Mouse (Mus musculus) liver, embryonic 14.5 days (tissue): ENCODE measurements around the gene Dusp1.

ENCODE experiments used
- CTCF ChIP-seq: IDR thresholded peaks from 2 replicates; pipeline ENCODE4 v1.5.1; 2016; ENCODE audit warnings: antibody characterized with exemption, low read depth, control low read depth
- EP300 ChIP-seq: IDR thresholded peaks from 2 replicates; pipeline ENCODE4 v1.6.1; 2016; ENCODE audit warnings: antibody characterized with exemption, low read depth

DNA sequence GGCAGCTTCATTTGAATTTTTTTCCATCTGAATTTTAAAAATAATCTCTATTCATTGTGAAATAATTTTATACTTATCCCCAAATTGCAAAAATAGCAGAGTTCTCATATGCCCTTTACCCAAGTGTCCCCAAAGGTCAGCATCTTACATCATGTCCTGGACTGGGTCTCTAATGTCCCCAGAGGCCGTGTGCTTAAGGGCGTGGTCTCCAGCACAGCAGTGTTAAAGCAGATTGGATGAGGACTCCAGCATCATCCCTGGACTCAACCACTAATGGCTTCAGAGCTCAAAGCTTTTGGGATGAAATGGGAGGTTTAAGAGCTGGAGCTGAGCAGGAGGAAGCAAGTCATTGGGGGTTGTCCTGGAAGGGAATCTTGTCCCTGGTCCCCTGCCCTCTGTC is 44.6 kb upstream of the Dusp1 start:
- TF ChIP-seq EP300 = no peak
- TF ChIP-seq CTCF = no peak
